Mouse (Mus musculus) erythroid progenitor cell, adult 5-6 weeks (primary cell): ENCODE measurements at regions not wholly inside any gene's neighbourhood (a gene's known extent, or its start where the extent isn't known, plus 50 kb on each side); places are given as distances from the start of the nearest gene placed in this dataset.

Experiments
- ATAC-seq: replicated peaks from 2 replicates; pipeline ENCODE4 v1.8.0; 2016; ENCODE audit warnings: moderate number of reproducible peaks, mild to moderate bottlenecking, moderate TSS enrichment, inconsistent platforms; ENCODE audit not compliant: poor library complexity, low FRiP score, severe bottlenecking

- no peak for ATAC-seq
Observed at GRCm38 (mm10) chr3:38076835-38077234, 352.5 kb upstream of the Gm5148 start.

DNA sequence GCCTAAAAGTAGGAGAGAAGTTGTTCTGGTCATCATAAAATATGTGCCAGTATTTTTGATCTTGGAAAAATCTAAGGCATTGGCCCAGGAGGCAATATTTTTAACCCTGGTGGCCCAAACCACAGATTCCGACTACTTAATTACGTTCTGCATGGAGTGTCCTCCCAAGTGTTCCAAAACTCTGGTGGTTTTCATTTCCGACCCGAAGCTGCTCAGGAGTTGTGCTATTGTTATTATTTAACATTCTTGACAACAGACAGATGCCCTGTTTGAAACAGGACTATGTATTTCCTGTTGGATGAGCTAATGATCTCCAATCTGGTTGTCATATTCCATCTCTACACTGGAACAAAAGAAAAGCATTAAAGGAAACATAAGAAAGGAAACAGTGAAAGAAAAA is 349.7 kb upstream of the Gm5148 start:
- no peak for ATAC-seq

GRCm38 (mm10) chr3:38055627-38056026 is 331.3 kb upstream of the Gm5148 start:
- ATAC-seq = no peak

- no peak for ATAC-seq
Observed at GRCm38 (mm10) chr3:38052941-38053340, 328.7 kb upstream of the Gm5148 start.

DNA sequence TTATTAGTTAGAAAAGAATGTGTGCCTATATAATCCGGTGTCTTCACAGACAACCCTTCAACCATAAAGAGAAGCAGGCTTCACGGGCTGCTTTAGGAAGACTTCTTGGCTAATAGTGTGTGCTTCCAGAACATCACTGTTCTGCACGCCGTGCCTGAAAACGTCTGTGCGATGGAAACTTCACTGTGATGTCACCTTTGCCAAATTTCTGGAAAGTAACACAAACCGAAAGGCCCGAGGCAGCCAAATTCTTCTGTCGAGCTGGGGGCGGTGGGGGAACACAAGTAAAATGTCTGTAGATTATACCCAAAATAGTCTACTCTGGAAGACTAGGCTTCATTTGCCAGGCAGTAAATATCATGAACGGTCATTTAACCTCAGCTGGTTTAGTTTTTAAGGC is 327.5 kb upstream of the Gm5148 start:
- no peak for ATAC-seq

DNA sequence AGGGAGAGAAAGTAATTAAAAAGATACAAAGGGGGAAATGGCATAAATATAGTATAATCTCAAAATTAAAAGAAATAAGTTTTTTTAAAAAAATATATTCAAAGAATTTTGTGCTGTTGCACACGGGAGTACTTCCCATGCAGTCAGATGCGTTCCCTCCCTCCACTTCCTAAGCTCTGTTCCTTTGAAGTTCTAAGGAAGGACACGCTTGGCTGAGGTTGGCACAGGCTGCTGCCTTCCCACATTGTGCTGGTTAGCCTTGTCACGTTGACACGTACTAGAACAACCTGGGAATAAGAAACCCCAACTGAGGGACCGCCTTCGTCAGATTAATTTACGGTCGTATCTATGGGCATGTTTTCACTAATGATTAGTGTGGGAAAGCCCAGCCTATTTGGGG is 326.6 kb upstream of the Gm5148 start:
- no peak for ATAC-seq

- no peak for ATAC-seq
Observed at GRCm38 (mm10) chr3:38050366-38050765, 326.1 kb upstream of the Gm5148 start.

- no peak for ATAC-seq
Observed at GRCm38 (mm10) chr3:38049290-38049689, 325.0 kb upstream of the Gm5148 start.

DNA sequence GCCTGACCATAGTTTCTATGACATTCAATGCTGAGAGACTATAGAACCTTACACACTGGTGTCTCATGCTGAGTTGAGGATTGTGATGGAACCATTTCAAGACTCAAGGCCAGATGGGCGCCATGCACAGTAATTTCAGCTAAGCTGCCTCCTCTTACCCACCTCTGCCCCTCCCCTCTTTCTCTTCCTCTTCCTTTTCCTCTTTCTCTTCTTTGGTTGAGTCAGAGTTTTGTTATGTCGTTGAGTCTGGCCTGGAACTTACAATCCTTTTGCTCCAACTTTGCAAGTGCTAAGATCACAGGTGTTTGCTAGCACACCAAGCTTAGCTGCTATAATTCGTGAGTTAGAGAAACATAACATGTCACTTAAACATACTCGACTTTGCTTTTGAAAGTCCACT is 323.2 kb upstream of the Gm5148 start:
- no peak for ATAC-seq

DNA sequence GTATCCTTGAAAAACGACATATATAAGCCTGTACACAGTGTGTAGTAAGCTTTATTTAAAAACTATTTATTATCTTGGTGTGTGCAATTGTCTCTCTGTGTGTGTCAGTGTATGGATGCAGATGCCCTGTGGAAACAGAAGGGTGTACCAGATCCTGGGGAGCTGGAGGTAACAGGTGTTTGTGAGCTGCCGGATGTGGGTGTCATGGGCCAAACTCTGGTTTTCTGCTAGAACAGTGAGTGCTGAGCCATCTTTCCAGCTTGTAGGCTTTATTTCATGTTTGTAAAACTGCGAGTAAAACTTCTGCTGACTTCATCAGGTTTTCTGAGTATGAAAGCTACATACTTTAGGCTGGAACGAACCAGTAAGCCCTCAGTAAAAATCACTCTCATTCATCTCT is 322.3 kb upstream of the Gm5148 start:
- ATAC-seq = no peak

GRCm38 (mm10) chr3:38045989-38046388 is 321.7 kb upstream of the Gm5148 start:
- ATAC-seq = no peak

DNA sequence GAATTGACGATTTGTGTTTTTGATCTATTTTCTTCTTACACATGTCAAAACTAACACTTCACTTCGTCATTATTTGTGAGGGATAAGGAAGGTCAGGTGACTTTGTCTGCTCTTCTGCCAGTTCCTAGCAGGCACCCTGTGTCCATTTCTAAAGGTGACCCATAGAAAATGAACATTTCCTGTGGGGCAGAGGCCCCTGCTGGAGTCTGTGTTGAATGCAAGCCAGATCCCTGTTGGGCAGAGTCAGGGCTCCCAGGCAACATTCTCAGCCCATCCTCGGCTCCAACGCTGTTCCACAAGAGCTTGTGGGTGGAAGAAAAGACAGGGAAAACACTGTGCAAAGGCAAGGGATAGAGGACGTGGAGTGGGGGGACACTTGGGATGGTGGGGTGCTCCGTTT is 321.2 kb upstream of the Gm5148 start:
- no peak for ATAC-seq

- ATAC-seq = no peak
Observed at GRCm38 (mm10) chr3:38044338-38044737, 320.0 kb upstream of the Gm5148 start.

GRCm38 (mm10) chr3:38042614-38043013 is 318.3 kb upstream of the Gm5148 start:
- ATAC-seq = no peak

DNA sequence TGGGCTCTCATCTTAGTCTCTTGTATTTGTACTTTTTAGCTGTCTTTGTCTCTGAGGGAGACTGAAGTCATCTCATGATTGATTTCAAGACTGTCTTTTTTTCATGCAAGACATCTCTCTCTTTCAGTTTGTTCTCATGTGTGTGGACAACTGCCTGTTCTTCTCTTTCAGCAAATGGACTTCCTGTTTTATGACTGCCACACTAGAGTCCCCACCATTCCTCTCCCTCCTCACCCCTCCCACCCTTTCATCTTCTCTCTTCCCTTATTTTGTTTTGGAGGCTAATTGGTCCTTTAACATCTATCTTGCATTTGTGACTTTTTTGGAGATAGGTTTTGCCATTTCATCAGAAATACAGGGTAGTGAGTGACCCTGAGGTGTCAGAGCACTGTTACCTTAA is 311.8 kb upstream of the Gm5148 start:
- ATAC-seq = no peak

DNA sequence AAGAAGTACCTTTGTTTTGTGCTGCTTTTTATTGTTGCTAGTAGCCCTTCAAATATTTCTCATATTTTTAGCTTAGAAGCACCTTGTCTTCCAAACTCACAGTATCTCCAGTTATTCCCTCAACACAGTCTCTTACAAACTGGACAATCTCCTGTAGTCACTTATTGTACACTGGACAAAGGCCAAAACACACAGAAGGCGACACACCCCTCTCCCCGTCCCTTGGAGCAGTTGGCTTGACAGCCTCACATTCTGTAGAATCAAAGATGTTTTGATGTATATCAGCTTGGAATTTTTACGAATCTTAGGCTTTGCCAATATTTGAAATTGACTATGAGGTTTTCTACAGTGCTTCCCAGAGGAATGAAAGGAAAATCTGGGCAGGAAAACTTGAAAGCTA is 309.8 kb upstream of the Gm5148 start:
- no peak for ATAC-seq

DNA sequence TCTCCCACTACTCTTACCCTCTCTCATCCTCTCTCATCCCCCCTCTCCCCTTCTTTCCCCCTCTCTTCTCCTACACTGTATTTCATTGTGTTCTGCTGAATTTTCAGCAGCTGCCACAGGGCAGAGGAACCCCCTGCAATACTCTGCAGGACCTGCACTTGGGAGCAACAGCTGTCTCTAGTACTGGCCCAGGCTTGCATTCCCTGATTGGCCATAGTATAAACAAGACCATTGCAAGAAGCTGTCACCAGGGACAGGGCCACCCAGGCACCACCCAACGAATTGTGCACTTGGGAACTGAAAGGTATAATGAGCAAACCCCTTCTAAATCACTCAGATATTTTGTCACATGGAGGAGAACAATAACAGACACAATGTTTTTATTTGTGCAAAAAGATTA is 290.5 kb upstream of the Gm5148 start:
- no peak for ATAC-seq

DNA sequence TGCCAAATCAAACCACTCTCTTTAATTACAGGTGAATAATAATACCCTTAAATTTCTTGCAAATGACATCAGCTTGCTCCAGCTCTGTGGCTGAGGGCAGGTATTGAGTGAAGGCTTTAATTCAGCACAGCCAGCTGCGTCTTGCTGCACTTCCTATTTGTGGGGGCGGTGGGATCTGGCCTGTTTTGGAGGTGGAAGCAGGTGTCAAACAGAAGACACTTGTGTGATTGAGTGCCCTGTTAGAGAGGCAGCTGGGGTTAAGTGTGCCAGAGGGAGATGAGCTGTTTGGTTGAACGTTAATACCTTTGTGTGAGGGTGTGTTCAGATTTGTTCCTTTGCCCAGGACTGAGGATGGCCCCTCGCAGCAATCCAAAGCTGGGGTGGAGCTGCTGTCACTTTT is 284.9 kb upstream of the Gm5148 start:
- no peak for ATAC-seq

- ATAC-seq = no peak
Observed at GRCm38 (mm10) chr3:38008321-38008720, 284.0 kb upstream of the Gm5148 start.

GRCm38 (mm10) chr3:38007626-38008025 is 283.3 kb upstream of the Gm5148 start:
- no peak for ATAC-seq

DNA sequence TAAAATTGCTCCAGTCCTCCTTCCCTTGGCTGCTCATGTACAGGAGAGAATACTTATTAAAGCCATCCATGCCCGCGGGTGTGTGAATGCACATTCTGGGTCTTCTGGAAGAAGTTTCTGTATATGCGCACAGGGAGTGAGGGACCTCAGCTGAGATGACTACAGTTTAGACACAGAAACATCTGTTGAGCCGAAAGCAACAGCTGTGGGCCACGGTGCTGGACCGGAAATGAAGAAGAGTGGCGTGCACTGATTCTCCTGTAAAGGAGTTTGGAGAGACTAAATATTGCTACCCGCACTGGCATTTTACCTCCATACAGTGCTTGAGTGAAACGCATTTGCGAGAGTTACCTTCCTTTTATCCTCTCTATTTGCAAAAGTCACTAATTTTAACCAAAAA is 278.0 kb upstream of the Gm5148 start:
- no peak for ATAC-seq

DNA sequence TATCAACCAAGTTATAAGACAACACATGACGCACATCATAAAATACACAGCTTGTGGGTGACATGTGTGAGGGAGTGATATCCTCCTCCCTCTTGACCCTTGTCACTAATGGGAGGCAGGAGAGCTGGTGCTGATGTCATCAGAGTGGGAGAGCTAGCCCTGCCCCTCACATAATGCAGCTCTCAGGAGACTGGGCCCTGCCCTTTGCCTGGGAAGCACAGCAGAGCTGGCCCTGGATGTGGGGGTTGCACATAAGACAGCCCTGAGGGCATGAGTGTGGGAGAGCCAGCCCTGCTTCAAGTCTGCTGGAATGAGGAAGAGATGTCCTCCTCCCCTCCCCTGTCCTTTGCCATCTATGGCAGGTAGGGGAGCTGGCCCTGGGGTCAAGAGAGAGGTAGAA is 275.5 kb upstream of the Gm5148 start:
- ATAC-seq = no peak

DNA sequence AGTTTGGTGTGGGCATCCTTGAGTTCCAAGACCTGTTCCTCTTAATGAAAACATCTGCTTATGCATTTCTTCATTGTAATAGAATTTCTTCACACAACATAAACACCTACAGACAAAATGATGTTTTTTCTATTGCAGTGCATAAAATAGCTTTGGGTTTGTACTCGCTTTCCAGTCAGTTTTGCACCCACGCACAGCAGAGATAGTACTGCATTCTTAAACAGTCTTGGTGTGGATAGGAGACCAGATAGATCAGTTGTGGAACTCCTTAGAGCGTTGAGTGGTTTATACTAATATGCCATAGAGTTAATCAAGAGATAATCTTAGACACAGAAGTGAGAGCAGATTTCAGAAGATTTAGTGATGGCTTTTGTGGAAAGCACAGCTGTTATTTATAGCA is 273.7 kb upstream of the Gm5148 start:
- no peak for ATAC-seq
